Mouse (Mus musculus) E14TG2a.4 (cell line): ENCODE measurements around the gene Epb41.

Experiments used
- CTCF ChIP-seq: conservative IDR thresholded peaks from 2 replicates; pipeline ENCODE4 v1.5.1; 2014; ENCODE audit warnings: low read length
- POU5F1 ChIP-seq: IDR thresholded peaks from 2 replicates; pipeline ENCODE4 v1.6.1; 2014; ENCODE audit warnings: low read length, borderline replicate concordance

- no peak for TF ChIP-seq CTCF
- no peak for TF ChIP-seq POU5F1
Observed at GRCm38 (mm10) chr4:132008191-132008590, 66.9 kb downstream of the Epb41 start.
